Mouse (Mus musculus) kidney, postnatal 14 days (tissue): Measurements from ENCODE around the gene Gm11985.
A peak's percentile ranks its signal among the peaks of the same experiment; 100 is the strongest.
"Not testable (repeated sequence)": the region's sequence is repeated elsewhere in the genome, so short reads cannot be mapped to it uniquely, and the experiment has no call there.

Source experiments
- DNase-seq: peaks from one replicate; pipeline ENCODE4 v3.0.0; 2022; ENCODE audit warnings: mixed read lengths

Gene Gm11985

GRCm38 (mm10) chr11:7188469-7188868, at the start of gene Gm11985:
Gene Gm11985, minus strand, starts transcription at chr11:7188569.
- no peak for DNase-seq

GRCm38 (mm10) chr11:7237712-7238111, 49.3 kb upstream of the Gm11985 start:
- DNase-seq = no peak

- DNase-seq = no peak
Observed at GRCm38 (mm10) chr11:7236751-7237150, 48.4 kb upstream of the Gm11985 start.

GRCm38 (mm10) chr11:7234981-7235609, 46.7 kb upstream of the Gm11985 start:
- no peak for DNase-seq

GRCm38 (mm10) chr11:7234436-7234835, 46.1 kb upstream of the Gm11985 start:
- no peak for DNase-seq

- DNase-seq = no peak
Observed at GRCm38 (mm10) chr11:7233333-7233732, 45.0 kb upstream of the Gm11985 start.

- no peak for DNase-seq
Observed at GRCm38 (mm10) chr11:7231958-7232357, 43.6 kb upstream of the Gm11985 start.

- DNase-seq = peak; percentile 29
Observed at GRCm38 (mm10) chr11:7230000-7230399, 41.6 kb upstream of the Gm11985 start.

GRCm38 (mm10) chr11:7228107-7228506, 39.7 kb upstream of the Gm11985 start:
- no peak for DNase-seq

- no peak for DNase-seq
Observed at GRCm38 (mm10) chr11:7226810-7227550, 38.6 kb upstream of the Gm11985 start.

GRCm38 (mm10) chr11:7226200-7226599, 37.8 kb upstream of the Gm11985 start:
- DNase-seq = no peak

GRCm38 (mm10) chr11:7221826-7222225, 33.5 kb upstream of the Gm11985 start:
- DNase-seq = not testable (repeated sequence)

GRCm38 (mm10) chr11:7215703-7216102, 27.3 kb upstream of the Gm11985 start:
- peak; percentile 81 for DNase-seq

- peak; percentile 79 for DNase-seq
Observed at GRCm38 (mm10) chr11:7214761-7215160, 26.4 kb upstream of the Gm11985 start.

GRCm38 (mm10) chr11:7214342-7214660, 25.9 kb upstream of the Gm11985 start:
- DNase-seq = no peak

- DNase-seq = peak; percentile 78
Observed at GRCm38 (mm10) chr11:7213501-7214341, 25.4 kb upstream of the Gm11985 start, which contains the start of gene Igfbp3. Gene Igfbp3, minus strand, starts transcription at chr11:7213923.

GRCm38 (mm10) chr11:7213161-7213500, 24.8 kb upstream of the Gm11985 start:
- DNase-seq = no peak

- DNase-seq = no peak
Observed at GRCm38 (mm10) chr11:7212126-7212798, 23.9 kb upstream of the Gm11985 start.

- peak; percentile 77 for DNase-seq
Observed at GRCm38 (mm10) chr11:7211211-7211610, 22.8 kb upstream of the Gm11985 start.

GRCm38 (mm10) chr11:7210343-7210742, 22.0 kb upstream of the Gm11985 start:
- peak; percentile 83 for DNase-seq

GRCm38 (mm10) chr11:7203846-7204245, 15.5 kb upstream of the Gm11985 start:
- DNase-seq = no peak

- no peak for DNase-seq
Observed at GRCm38 (mm10) chr11:7202206-7202605, 13.8 kb upstream of the Gm11985 start.

- no peak for DNase-seq
Observed at GRCm38 (mm10) chr11:7200393-7200783, 12.0 kb upstream of the Gm11985 start.
